Mouse (Mus musculus): Measurements from ENCODE around the gene Psmb4.

DNA sequence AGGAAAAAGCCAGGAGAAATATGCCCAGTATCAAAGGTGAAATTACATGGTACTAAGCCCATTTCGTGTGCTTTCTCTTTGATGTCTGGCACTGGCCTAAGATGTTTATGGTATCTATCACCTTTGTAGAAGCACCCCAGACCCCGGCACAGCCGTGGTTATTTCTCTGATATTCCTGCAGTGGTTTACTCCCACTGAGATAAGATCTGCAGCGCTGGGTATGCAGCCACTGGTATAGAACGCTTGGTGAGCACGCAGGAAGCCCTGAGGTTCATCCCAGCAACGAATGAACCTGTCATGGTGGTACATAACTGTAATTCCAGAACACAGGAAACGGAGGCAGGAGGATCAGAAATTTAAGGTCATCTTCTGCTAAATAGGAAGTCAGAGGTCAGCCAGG is 37.9 kb upstream of the Psmb4 start:
- TF ChIP-seq CTCF (IDR thresholded peaks at IDR 0.05; ENCODE audit: control insufficient read depth, insufficient read depth, insufficient replicate concordance, low read depth, low read length): no peak
- no peak for TF ChIP-seq POLR2A (IDR thresholded peaks at IDR 0.05; ENCODE audit: control insufficient read depth, low read depth, low read length)
